Mouse (Mus musculus): ENCODE data around the gene Zc3h13. TPM values are rescaled to one million over a fixed set of nuclear protein-coding genes. Genes with fewer than 3 reads are reported as not detected.

The Zc3h13 gene
- polyA plus RNA-seq, 1 experiment from 2014 or later: 23.2 TPM

DNA sequence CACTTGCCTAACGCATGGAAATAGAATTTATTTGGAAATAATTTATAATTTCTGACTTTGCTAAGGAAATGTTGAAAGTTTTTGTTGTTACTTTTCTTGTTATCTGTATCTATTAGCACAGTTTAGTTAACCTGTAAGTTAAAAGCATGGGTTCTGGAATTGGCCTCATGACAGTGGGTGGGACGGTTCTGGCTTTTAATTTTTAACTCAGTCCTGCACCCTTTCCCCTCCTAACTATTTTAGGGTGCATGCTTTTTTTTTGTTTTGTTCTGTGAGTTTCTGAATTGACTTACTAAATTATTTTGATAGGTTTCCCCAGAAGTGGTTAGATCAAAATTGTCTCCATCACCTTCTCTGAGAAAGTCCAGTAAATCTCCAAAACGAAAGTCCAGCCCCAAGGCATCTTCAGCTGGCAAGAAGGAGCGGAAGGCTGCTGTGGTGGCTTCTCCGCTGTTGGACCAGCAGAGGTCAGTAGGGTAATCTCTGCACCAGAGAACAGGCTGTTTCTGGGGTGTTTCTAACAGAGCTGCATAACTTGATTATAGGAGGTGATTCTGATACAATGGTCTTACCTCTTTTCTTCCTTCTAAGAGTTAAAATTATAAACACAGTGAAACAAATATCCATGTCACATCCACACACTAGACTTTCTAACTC, 25.3 kb downstream of the Zc3h13 start:
- H3K36me3 ChIP-seq (ENCODE audit: control insufficient read depth, insufficient read depth): 0 out of 2 replicates have a peak, but pooled peaks cover 2% of the 10 kb centered on the region
- ATAC-seq (replicated peaks; ENCODE audit: extremely low read depth, insufficient read depth, low FRiP score): no peak
- no peaks in the 10 kb centered on the region for H3K4me1 ChIP-seq (ENCODE audit: control insufficient read depth, insufficient read depth, low read length)
- no peaks in the 10 kb centered on the region for H3K27me3 ChIP-seq (ENCODE audit: control insufficient read depth, insufficient read depth, low read length)
- H3K9ac ChIP-seq (ENCODE audit: low read length): no peak overlapping the region
- no peaks in the 10 kb centered on the region for H3K9me3 ChIP-seq (replicated peaks; ENCODE audit: control insufficient read depth, low read length)
- H3K4me2 ChIP-seq (ENCODE audit: low read depth, low read length): no peak overlapping the region
- 68% methylated on average over 5 of the region's 5 CpGs for WGBS
- no peak overlapping the region for H3K4me3 ChIP-seq (ENCODE audit: low read length)
- no peak overlapping the region for H3K27ac ChIP-seq (ENCODE audit: low read length)

DNA sequence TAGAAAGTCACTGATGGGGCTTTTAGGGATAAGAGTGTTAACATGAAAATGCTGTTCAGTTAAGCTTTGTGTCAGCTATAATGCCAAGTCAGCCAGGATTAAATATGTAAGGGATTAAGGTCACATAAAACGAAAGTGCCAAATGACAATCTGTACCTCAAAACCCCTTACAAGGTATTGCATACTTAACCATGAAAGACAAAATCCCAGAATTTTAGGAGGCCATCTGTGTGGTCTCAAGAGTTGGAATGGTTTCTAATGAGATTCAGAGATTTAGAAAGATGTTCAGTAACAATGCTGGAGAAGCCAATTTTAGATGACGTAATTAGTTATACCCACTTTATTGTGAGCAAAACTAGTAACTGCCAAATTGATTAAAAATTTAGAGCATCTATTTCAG, 30.3 kb downstream of the Zc3h13 start:
- Histone ChIP-seq H3K4me3 (ENCODE audit: low read length) (no peak overlapping the region), H3K9me3 (replicated peaks; ENCODE audit: control insufficient read depth, low read length) (no peaks in the 10 kb centered on the region), H3K27me3 (ENCODE audit: control insufficient read depth, insufficient read depth, low read length) (no peaks in the 10 kb centered on the region), H3K4me1 (ENCODE audit: control insufficient read depth, insufficient read depth, low read length) (no peaks in the 10 kb centered on the region), H3K27ac (ENCODE audit: low read length) (no peak overlapping the region), H3K9ac (ENCODE audit: low read length) (no peak overlapping the region), H3K4me2 (ENCODE audit: low read depth, low read length) (no peak overlapping the region), H3K36me3 (ENCODE audit: control insufficient read depth, insufficient read depth) (peaks cover 4% of the 10 kb centered on the region; the same call in 1 of the 2 replicates)
- WGBS: 87% methylated on average over 2 of the region's 2 CpGs
- ATAC-seq (replicated peaks; ENCODE audit: extremely low read depth, insufficient read depth, low FRiP score): no peak

DNA sequence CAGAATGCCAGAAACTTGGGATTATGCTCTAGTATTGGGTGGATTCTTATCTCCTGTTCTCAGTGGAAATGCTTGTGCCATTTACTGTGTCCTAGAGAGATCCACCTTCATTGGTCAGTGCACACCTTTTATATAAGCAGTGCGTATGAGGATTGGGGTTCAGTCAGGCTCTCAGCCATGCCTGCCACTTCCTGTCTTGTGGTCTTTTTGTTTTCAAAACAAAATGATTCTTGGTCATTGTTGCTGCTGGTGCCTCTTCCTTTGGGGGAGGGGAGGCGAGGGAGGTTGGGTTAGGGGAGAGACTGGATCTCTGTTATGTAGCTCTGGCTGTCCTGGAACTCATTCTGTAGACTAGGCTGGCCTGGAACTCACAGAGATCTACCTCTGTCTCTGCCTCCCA, 34.6 kb downstream of the Zc3h13 start:
- Histone ChIP-seq H3K36me3 (ENCODE audit: control insufficient read depth, insufficient read depth) (peaks cover 17% of the 10 kb centered on the region), H3K4me3 (ENCODE audit: low read length) (no peak overlapping the region), H3K9me3 (replicated peaks; ENCODE audit: control insufficient read depth, low read length) (no peaks in the 10 kb centered on the region), H3K4me1 (ENCODE audit: control insufficient read depth, insufficient read depth, low read length) (no peaks in the 10 kb centered on the region), H3K9ac (ENCODE audit: low read length) (no peak overlapping the region), H3K4me2 (ENCODE audit: low read depth, low read length) (no peak overlapping the region), H3K27ac (ENCODE audit: low read length) (no peak overlapping the region), H3K27me3 (ENCODE audit: control insufficient read depth, insufficient read depth, low read length) (no peaks in the 10 kb centered on the region)
- 78% methylated on average over 2 of the region's 2 CpGs for WGBS
- no peak for ATAC-seq (replicated peaks; ENCODE audit: extremely low read depth, insufficient read depth, low FRiP score)

DNA sequence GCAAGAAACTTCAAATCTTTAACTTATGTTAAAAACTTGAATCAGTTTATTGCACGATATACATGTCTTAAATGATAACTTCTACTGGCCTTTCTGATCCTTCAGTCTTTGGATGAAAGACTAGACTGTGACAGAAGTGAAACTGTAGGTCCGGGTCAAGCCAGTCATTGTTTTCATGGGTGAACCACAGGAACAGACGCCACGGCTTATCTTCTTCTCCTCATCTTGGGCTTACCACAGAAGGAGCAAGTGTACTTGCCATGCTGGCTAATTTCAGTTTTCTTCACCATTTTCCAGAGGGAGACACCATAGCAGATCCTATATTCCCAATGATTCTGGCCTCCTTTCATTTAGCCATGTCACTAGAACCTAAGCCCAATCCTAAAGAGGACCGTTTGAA, 36.1 kb downstream of the Zc3h13 start:
- Histone ChIP-seq H3K27me3 (ENCODE audit: control insufficient read depth, insufficient read depth, low read length) (no peaks in the 10 kb centered on the region), H3K27ac (ENCODE audit: low read length) (no peak overlapping the region), H3K9me3 (replicated peaks; ENCODE audit: control insufficient read depth, low read length) (no peaks in the 10 kb centered on the region), H3K4me1 (ENCODE audit: control insufficient read depth, insufficient read depth, low read length) (no peaks in the 10 kb centered on the region), H3K36me3 (ENCODE audit: control insufficient read depth, insufficient read depth) (peaks cover 23% of the 10 kb centered on the region), H3K4me2 (ENCODE audit: low read depth, low read length) (no peak overlapping the region), H3K4me3 (ENCODE audit: low read length) (no peak overlapping the region), H3K9ac (ENCODE audit: low read length) (no peak overlapping the region)
- no peak for ATAC-seq (replicated peaks; ENCODE audit: extremely low read depth, insufficient read depth, low FRiP score)
- WGBS: 85% methylated on average over 5 of the region's 5 CpGs

DNA sequence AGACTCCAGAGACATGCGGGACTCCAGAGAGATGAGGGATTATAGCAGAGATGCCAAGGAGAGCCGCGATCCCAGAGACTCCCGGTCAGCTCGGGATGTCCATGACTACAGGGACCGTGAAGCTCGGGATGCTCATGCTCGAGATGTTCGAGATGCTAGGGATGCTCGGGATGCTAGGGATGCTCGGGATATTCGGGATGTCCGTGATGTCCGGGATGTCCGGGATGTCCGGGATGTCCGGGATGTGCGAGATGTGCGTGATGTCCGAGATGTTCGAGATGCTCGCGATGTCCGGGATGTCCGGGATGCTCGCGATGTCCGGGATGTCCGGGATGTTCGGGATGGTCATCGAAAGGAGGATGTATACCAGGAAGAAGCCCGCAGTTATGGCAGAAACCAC, 39.2 kb downstream of the Zc3h13 start:
- Histone ChIP-seq H3K4me2 (ENCODE audit: low read depth, low read length) (no peak overlapping the region), H3K27ac (ENCODE audit: low read length) (no peak overlapping the region), H3K27me3 (ENCODE audit: control insufficient read depth, insufficient read depth, low read length) (no peaks in the 10 kb centered on the region), H3K9me3 (replicated peaks; ENCODE audit: control insufficient read depth, low read length) (no peaks in the 10 kb centered on the region), H3K9ac (ENCODE audit: low read length) (no peak overlapping the region), H3K36me3 (ENCODE audit: control insufficient read depth, insufficient read depth) (peaks cover 24% of the 10 kb centered on the region), H3K4me1 (ENCODE audit: control insufficient read depth, insufficient read depth, low read length) (no peaks in the 10 kb centered on the region), H3K4me3 (ENCODE audit: low read length) (no peak overlapping the region)
- no peak for ATAC-seq (replicated peaks; ENCODE audit: extremely low read depth, insufficient read depth, low FRiP score)
- WGBS: 96% methylated on average over 32 of the region's 32 CpGs

DNA sequence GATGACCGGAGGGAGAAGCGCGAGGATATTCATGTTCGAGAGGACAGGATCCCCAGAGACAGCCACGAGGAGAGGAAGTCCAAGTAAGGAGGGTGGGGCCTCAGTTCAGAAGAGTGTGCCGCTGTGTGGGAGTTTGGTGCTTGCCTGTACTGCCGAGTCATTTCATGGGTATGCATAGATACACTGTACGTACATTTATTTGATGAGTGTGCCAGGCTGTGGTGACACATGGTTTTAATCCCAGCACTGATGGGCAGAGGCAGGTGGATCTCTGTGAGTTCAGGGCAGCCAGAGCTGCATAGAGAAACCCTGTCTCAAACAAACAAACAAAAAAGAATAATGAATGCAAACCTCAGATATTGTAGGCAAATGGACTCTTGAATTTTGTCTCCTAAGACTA, 43.9 kb downstream of the Zc3h13 start:
- no peak for ATAC-seq (replicated peaks; ENCODE audit: extremely low read depth, insufficient read depth, low FRiP score)
- Histone ChIP-seq H3K9ac (ENCODE audit: low read length) (no peak overlapping the region), H3K4me1 (ENCODE audit: control insufficient read depth, insufficient read depth, low read length) (no peaks in the 10 kb centered on the region), H3K27ac (ENCODE audit: low read length) (no peak overlapping the region), H3K4me3 (ENCODE audit: low read length) (no peak overlapping the region), H3K9me3 (replicated peaks; ENCODE audit: control insufficient read depth, low read length) (no peaks in the 10 kb centered on the region), H3K4me2 (ENCODE audit: low read depth, low read length) (no peak overlapping the region), H3K36me3 (ENCODE audit: control insufficient read depth, insufficient read depth) (peaks cover 42% of the 10 kb centered on the region), H3K27me3 (ENCODE audit: control insufficient read depth, insufficient read depth, low read length) (no peaks in the 10 kb centered on the region)
- 74% methylated on average over 8 of the region's 8 CpGs for WGBS

DNA sequence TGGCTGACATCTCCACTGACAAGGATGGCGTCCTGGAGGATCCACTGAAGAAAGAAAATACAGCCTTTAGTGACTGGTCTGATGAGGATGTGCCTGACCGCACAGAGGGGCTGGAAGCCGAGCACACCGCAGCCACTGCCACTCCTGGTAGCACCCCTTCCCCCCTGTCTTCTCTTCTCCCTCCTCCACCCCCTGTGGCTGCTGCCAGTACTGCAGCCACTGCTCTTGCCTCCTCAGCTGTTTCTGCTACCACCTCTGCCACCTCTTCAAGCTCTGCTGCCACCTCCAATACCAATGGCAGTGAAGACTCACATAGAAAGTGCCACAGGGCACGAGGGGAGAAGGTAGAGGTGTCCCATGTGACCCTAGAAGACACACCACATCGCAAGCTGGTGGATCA, 46.4 kb downstream of the Zc3h13 start:
- no peak overlapping the region for H3K9ac ChIP-seq (ENCODE audit: low read length)
- no peak overlapping the region for H3K4me3 ChIP-seq (ENCODE audit: low read length)
- no peaks in the 10 kb centered on the region for H3K27me3 ChIP-seq (ENCODE audit: control insufficient read depth, insufficient read depth, low read length)
- no peak overlapping the region for H3K27ac ChIP-seq (ENCODE audit: low read length)
- WGBS: 88% methylated on average over 6 of the region's 6 CpGs
- H3K4me1 ChIP-seq (ENCODE audit: control insufficient read depth, insufficient read depth, low read length): no peaks in the 10 kb centered on the region
- ATAC-seq (replicated peaks; ENCODE audit: extremely low read depth, insufficient read depth, low FRiP score): no peak
- H3K9me3 ChIP-seq (replicated peaks; ENCODE audit: control insufficient read depth, low read length): no peaks in the 10 kb centered on the region
- no peak overlapping the region for H3K4me2 ChIP-seq (ENCODE audit: low read depth, low read length)
- peaks cover 36% of the 10 kb centered on the region for H3K36me3 ChIP-seq (ENCODE audit: control insufficient read depth, insufficient read depth)

DNA sequence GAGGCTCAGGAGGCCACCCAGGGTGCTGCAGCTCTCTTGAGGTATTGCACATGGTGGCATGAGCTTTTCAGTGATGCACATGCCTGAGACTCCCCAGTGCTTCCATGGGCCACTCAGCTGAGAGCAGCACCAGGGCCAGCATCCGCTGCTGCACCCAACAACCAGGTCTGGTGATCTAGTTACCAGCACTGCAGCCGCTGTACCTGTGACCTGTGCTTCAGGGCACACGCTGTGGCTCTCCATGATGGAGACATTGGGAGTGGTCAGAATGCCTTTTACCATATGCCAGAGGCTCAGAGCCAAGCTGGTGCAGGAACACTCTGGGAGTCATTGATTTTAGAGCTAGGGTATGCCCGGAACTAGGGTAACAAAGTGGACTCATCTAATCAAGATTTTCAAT, 50.1 kb downstream of the Zc3h13 start:
- Histone ChIP-seq H3K36me3 (ENCODE audit: control insufficient read depth, insufficient read depth) (peaks cover 56% of the 10 kb centered on the region), H3K9me3 (replicated peaks; ENCODE audit: control insufficient read depth, low read length) (no peaks in the 10 kb centered on the region), H3K4me2 (ENCODE audit: low read depth, low read length) (no peak overlapping the region), H3K4me1 (ENCODE audit: control insufficient read depth, insufficient read depth, low read length) (no peaks in the 10 kb centered on the region), H3K27ac (ENCODE audit: low read length) (no peak overlapping the region), H3K4me3 (ENCODE audit: low read length) (no peak overlapping the region), H3K9ac (ENCODE audit: low read length) (no peak overlapping the region), H3K27me3 (ENCODE audit: control insufficient read depth, insufficient read depth, low read length) (no peaks in the 10 kb centered on the region)
- 90% methylated on average over 4 of the region's 4 CpGs for WGBS
- ATAC-seq (replicated peaks; ENCODE audit: extremely low read depth, insufficient read depth, low FRiP score): no peak

DNA sequence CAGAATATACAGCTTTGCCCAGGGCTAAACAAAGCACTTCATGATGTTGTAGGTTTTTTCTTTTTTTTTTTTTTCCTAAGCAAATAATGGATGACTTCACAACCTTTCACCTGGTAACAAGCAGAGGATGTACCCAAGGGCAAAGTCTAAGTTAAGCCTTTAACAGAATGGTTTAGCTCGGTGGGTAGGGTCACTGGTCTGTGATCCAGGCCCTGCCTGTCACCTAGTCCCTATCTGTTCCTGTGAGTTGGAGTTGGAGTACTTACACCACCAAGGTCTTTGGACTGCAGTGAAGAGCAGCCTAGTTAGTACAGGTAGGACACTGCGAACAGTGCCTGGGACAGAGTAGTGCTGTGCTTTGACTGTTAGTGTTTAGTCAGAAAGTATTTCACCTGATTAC, 53.7 kb downstream of the Zc3h13 start:
- Histone ChIP-seq H3K4me1 (ENCODE audit: control insufficient read depth, insufficient read depth, low read length) (no peaks in the 10 kb centered on the region), H3K9ac (ENCODE audit: low read length) (no peak overlapping the region), H3K9me3 (replicated peaks; ENCODE audit: control insufficient read depth, low read length) (no peaks in the 10 kb centered on the region), H3K27ac (ENCODE audit: low read length) (no peak overlapping the region), H3K4me2 (ENCODE audit: low read depth, low read length) (no peak overlapping the region), H3K36me3 (ENCODE audit: control insufficient read depth, insufficient read depth) (peaks cover 37% of the 10 kb centered on the region), H3K4me3 (ENCODE audit: low read length) (no peak overlapping the region), H3K27me3 (ENCODE audit: control insufficient read depth, insufficient read depth, low read length) (no peaks in the 10 kb centered on the region)
- 83% methylated on average over 2 of the region's 2 CpGs for WGBS
- no peak for ATAC-seq (replicated peaks; ENCODE audit: extremely low read depth, insufficient read depth, low FRiP score)

Data from heart, embryonic 16.5 days (tissue).